Mouse (Mus musculus): ENCODE measurements around the gene Olfr70. TPM values are rescaled to one million over a fixed set of nuclear protein-coding genes. Genes with fewer than 3 reads are reported as not detected.

Gene Olfr70
- not detected in 2 replicates for polyA plus RNA-seq (2014; fragmentation: Nextera tagmentation; extraction: Ambion mirVana)

DNA sequence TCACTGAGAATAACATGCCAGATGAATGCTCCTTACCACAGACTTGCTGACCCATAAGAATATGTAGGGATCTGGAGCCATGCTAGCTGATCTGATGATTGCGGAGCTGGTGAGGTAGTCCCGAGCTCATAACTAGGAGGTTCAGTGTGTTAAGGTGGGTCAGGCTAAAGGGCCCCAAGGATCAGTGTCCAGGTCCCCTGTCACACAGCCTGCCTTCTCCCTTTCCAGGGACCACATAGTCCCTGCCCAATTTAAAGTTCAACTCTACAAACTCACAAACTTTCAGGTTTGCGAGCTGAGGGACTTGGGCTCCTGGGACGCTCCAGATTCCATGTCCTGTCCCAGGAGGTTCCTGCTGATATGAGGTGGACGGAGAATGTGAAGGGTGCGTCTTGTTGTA lies at the start of gene Olfr70:
Gene Olfr70, minus strand, starts transcription at position 101 of the 400 bp plus-strand sequence.
- Histone ChIP-seq H3K4me1 (ENCODE audit: control insufficient read depth, insufficient read depth, low read length) (no peaks in the 10 kb centered on the region), H3K4me2 (ENCODE audit: low read depth) (no peak within 1 kb of the TSS), H3K4me3 (ENCODE audit: low read depth, low read length) (no peak within 1 kb of the TSS), H3K9me3 (ENCODE audit: control insufficient read depth, low read length) (no peaks in the 10 kb centered on the region), H3K27me3 (ENCODE audit: control insufficient read depth, insufficient read depth, low read length) (no peaks in the 10 kb centered on the region), H3K27ac (ENCODE audit: low read depth, low read length) (no peak within 1 kb of the TSS), H3K9ac (ENCODE audit: low read length) (no peak within 1 kb of the TSS), H3K36me3 (ENCODE audit: control insufficient read depth, insufficient read depth, low read length) (no peaks in the 10 kb centered on the region)
- DNase-seq (ENCODE audit: low spot score) (no peak), ATAC-seq (ENCODE audit: insufficient read depth, low FRiP score, low TSS enrichment) (no peak)
- WGBS, result 94% methylated on average over 6 of the region's 6 CpGs

DNA sequence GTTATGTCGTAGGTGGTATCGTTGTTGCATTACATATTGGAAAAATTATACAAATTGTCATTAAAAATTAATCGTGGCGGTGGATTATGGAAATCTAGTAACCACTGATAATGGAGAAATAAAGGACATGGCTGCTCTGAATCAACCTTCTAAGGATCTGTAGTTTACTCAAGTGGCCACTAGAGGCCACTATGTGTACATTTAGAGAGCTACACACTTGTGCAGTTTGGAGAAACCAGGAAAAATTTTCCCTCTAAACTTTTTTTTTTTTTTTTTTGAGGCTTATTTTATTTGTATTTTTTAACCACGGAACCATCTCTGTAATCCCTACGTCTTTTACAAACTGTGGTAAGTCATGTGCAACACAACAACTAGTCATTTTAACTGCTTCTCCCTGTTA lies 44.6 kb upstream of the Olfr70 start:
- Histone ChIP-seq H3K4me1 (ENCODE audit: control insufficient read depth, insufficient read depth, low read length) (no peaks in the 10 kb centered on the region), H3K9ac (ENCODE audit: low read length) (no peak overlapping the region), H3K4me3 (ENCODE audit: low read depth, low read length) (no peak overlapping the region), H3K27me3 (ENCODE audit: control insufficient read depth, insufficient read depth, low read length) (no peaks in the 10 kb centered on the region), H3K36me3 (ENCODE audit: control insufficient read depth, insufficient read depth, low read length) (no peaks in the 10 kb centered on the region), H3K4me2 (ENCODE audit: low read depth) (no peak overlapping the region), H3K27ac (ENCODE audit: low read depth, low read length) (no peak overlapping the region), H3K9me3 (ENCODE audit: control insufficient read depth, low read length) (no peaks in the 10 kb centered on the region)
- 16% methylated on average over 6 of the region's 6 CpGs for WGBS
- no peak for ATAC-seq (ENCODE audit: insufficient read depth, low FRiP score, low TSS enrichment)
- DNase-seq (ENCODE audit: low spot score), result no peak

DNA sequence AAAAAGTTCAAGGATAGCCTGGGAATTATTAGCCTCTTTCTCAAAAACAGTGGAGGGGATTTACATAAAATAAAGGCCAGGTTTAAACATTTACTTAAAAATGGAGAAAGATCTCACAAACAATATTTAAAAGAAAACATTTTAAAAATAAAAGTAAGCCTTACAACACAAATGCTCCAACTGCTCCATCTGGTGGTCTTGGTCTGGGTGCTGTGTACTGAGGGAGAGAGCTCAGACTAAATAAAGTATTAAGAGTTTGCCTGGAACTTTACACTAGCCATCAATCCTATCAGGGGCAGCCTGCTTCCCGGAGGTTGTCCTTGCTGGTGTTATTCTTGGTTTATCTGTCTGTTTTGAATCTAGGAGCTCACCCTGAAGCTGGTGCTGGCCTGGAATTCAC lies 42.5 kb upstream of the Olfr70 start:
- H3K27ac ChIP-seq (ENCODE audit: low read depth, low read length), result no peak overlapping the region
- no peaks in the 10 kb centered on the region for H3K9me3 ChIP-seq (ENCODE audit: control insufficient read depth, low read length)
- no peaks in the 10 kb centered on the region for H3K4me1 ChIP-seq (ENCODE audit: control insufficient read depth, insufficient read depth, low read length)
- H3K9ac ChIP-seq (ENCODE audit: low read length), result no peak overlapping the region
- DNase-seq (ENCODE audit: low spot score), result no peak
- no peak overlapping the region for H3K4me3 ChIP-seq (ENCODE audit: low read depth, low read length)
- H3K27me3 ChIP-seq (ENCODE audit: control insufficient read depth, insufficient read depth, low read length), result no peaks in the 10 kb centered on the region
- 65% methylated on average over 1 of the region's 1 CpGs for WGBS
- no peak for ATAC-seq (ENCODE audit: insufficient read depth, low FRiP score, low TSS enrichment)
- H3K36me3 ChIP-seq (ENCODE audit: control insufficient read depth, insufficient read depth, low read length), result no peaks in the 10 kb centered on the region
- no peak overlapping the region for H3K4me2 ChIP-seq (ENCODE audit: low read depth)

DNA sequence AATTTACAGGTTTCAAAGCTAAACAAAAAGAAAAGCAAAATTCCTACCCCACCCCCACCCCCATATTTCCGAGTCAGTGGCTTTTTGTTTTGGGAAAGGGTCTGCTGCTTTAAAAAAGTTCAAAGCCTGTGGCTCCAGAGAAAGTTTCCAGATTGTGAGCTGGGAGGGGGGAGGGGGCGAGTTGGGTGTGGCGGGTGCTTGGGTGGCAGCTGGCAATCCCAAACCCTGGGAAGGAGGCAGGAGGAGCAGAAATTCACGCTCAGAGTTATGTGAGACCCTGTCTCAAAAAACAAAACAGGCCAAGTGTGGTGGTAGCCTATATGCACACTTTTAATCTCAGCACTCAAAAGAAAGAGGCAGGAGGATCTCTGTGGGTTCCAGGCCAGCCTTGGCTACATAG lies 42.0 kb upstream of the Olfr70 start:
- 22% methylated on average over 4 of the region's 4 CpGs for WGBS
- H3K9ac ChIP-seq (ENCODE audit: low read length), result no peak overlapping the region

DNA sequence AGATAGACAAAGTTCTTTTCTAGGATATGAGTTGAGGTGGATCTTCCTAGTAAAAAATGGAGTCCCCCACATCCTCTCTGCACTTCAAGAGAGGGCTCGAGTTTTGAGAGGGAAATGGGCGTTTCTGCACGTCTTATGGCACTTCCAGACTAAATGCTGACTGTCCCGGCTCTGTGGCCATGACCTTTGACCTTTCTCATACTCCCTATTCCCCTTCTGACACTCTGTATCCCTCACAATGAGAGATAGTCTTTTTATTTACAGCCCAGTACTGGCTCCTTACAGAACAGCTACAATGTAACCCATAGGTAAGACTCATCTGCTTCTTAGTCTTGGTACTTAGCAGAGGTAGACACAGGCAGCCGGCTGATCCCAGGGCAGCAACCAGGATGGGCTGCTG lies 40.9 kb upstream of the Olfr70 start:
- WGBS, result 73% methylated on average over 5 of the region's 5 CpGs
- H3K9ac ChIP-seq (ENCODE audit: low read length), result no peak overlapping the region
- no peaks in the 10 kb centered on the region for H3K9me3 ChIP-seq (ENCODE audit: control insufficient read depth, low read length)
- no peak overlapping the region for H3K4me3 ChIP-seq (ENCODE audit: low read depth, low read length)
- no peaks in the 10 kb centered on the region for H3K4me1 ChIP-seq (ENCODE audit: control insufficient read depth, insufficient read depth, low read length)
- no peak for DNase-seq (ENCODE audit: low spot score)
- ATAC-seq (ENCODE audit: insufficient read depth, low FRiP score, low TSS enrichment), result no peak
- no peaks in the 10 kb centered on the region for H3K27me3 ChIP-seq (ENCODE audit: control insufficient read depth, insufficient read depth, low read length)
- H3K27ac ChIP-seq (ENCODE audit: low read depth, low read length), result no peak overlapping the region
- no peak overlapping the region for H3K4me2 ChIP-seq (ENCODE audit: low read depth)
- H3K36me3 ChIP-seq (ENCODE audit: control insufficient read depth, insufficient read depth, low read length), result no peaks in the 10 kb centered on the region

More for the DNA sequence above, 42.0 kb upstream of the Olfr70 start:
- Histone ChIP-seq H3K9me3 (ENCODE audit: control insufficient read depth, low read length) (no peaks in the 10 kb centered on the region), H3K27me3 (ENCODE audit: control insufficient read depth, insufficient read depth, low read length) (no peaks in the 10 kb centered on the region), H3K4me3 (ENCODE audit: low read depth, low read length) (no peak overlapping the region), H3K4me1 (ENCODE audit: control insufficient read depth, insufficient read depth, low read length) (no peaks in the 10 kb centered on the region), H3K36me3 (ENCODE audit: control insufficient read depth, insufficient read depth, low read length) (no peaks in the 10 kb centered on the region), H3K27ac (ENCODE audit: low read depth, low read length) (no peak overlapping the region), H3K4me2 (ENCODE audit: low read depth) (no peak overlapping the region)
- DNase-seq (ENCODE audit: low spot score) (no peak), ATAC-seq (ENCODE audit: insufficient read depth, low FRiP score, low TSS enrichment) (no peak)

DNA sequence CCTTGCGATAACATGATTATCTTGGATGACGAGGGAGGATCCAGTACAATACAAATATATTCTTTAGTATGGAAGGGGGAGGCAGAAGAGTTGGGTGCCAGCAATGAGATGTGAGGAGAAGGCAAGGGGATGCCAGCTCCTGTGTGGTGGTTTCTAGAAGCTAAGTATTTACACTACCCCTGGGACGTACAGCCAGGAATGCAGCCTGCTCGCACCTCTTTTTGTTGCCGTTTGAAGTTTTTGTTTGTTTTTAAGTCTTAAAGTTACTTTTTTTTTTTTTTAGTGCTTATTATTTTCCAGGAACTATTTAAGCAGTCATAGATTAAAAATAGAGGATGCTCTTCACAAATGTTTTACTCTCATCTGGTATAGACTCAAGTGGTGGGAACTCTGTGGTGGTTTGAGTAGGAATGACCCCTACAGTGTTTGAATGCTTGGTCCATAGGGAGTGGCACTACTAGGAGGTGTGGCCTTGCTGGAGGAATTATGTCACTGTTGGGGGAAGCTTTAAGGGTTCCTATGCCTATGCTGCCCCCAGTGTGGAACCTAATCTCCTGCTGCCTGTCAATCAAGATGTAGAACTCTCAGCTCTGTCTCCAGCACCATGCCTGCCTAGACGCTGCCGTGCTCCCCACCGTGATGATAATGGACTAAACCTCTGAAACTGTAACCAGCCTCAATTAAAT lies 38.5 kb upstream of the Olfr70 start:
- Histone ChIP-seq H3K4me1 (ENCODE audit: control insufficient read depth, insufficient read depth, low read length) (no peaks in the 10 kb centered on the region), H3K27me3 (ENCODE audit: control insufficient read depth, insufficient read depth, low read length) (no peaks in the 10 kb centered on the region), H3K27ac (ENCODE audit: low read depth, low read length) (no peak overlapping the region), H3K4me2 (ENCODE audit: low read depth) (no peak overlapping the region), H3K36me3 (ENCODE audit: control insufficient read depth, insufficient read depth, low read length) (no peaks in the 10 kb centered on the region), H3K4me3 (ENCODE audit: low read depth, low read length) (no peak overlapping the region), H3K9ac (ENCODE audit: low read length) (no peak overlapping the region), H3K9me3 (ENCODE audit: control insufficient read depth, low read length) (no peaks in the 10 kb centered on the region)
- 81% methylated on average over 8 of the region's 8 CpGs for WGBS
- ATAC-seq (ENCODE audit: insufficient read depth, low FRiP score, low TSS enrichment) (no peak), DNase-seq (ENCODE audit: low spot score) (no peak)

DNA sequence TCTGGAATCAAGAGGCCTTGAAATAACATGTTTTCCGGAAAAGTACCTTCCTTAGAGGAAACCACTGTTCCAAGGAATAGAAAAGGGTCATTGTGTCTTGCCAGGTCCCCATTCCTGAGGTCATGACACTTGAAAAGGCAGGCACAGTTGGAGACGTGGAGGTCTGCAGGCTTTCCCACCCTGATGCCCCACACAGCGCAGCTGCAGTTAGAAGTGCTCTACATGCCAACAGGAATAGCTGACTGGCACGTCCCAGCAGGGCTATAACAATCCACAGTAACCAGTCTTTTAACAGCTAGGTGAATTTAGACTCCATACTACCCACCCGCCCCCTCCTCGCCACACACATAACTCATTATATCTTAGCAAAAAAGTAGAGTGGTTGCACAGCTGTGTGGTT lies 36.5 kb upstream of the Olfr70 start:
- WGBS, result 63% methylated on average over 6 of the region's 6 CpGs
- no peaks in the 10 kb centered on the region for H3K27me3 ChIP-seq (ENCODE audit: control insufficient read depth, insufficient read depth, low read length)
- DNase-seq (ENCODE audit: low spot score), result no peak
- H3K4me1 ChIP-seq (ENCODE audit: control insufficient read depth, insufficient read depth, low read length), result no peaks in the 10 kb centered on the region
- no peak overlapping the region for H3K4me2 ChIP-seq (ENCODE audit: low read depth)
- H3K36me3 ChIP-seq (ENCODE audit: control insufficient read depth, insufficient read depth, low read length), result no peaks in the 10 kb centered on the region
- no peak overlapping the region for H3K4me3 ChIP-seq (ENCODE audit: low read depth, low read length)
- H3K27ac ChIP-seq (ENCODE audit: low read depth, low read length), result no peak overlapping the region
- ATAC-seq (ENCODE audit: insufficient read depth, low FRiP score, low TSS enrichment), result no peak
- H3K9ac ChIP-seq (ENCODE audit: low read length), result no peak overlapping the region
- no peaks in the 10 kb centered on the region for H3K9me3 ChIP-seq (ENCODE audit: control insufficient read depth, low read length)

DNA sequence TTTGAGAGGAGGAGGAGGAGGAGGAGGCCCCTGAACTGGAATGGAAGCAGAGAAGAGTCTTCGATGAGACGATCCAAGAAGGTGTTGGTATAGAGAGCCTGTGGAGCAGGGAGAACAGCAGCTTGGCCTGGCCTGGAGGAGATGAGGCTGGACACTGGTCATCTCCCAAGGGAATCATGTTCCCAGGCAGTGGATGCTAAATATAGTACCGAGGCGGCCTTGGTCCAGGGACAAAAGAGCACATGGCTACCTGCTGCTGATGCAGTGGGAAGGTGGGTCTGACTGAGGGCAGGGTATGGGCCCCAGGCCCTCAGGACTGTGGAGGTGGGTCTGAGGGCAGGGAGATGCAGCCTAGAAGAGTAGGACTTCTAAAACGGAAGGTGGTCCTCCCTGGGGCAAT lies 32.6 kb upstream of the Olfr70 start:
- no peak overlapping the region for H3K4me2 ChIP-seq (ENCODE audit: low read depth)
- H3K27ac ChIP-seq (ENCODE audit: low read depth, low read length), result no peak overlapping the region
- H3K4me1 ChIP-seq (ENCODE audit: control insufficient read depth, insufficient read depth, low read length), result no peaks in the 10 kb centered on the region
- ATAC-seq (ENCODE audit: insufficient read depth, low FRiP score, low TSS enrichment) (no peak), DNase-seq (ENCODE audit: low spot score) (no peak)
- no peak overlapping the region for H3K4me3 ChIP-seq (ENCODE audit: low read depth, low read length)
- WGBS, result 81% methylated on average over 5 of the region's 5 CpGs
- H3K9ac ChIP-seq (ENCODE audit: low read length), result no peak overlapping the region
- no peaks in the 10 kb centered on the region for H3K9me3 ChIP-seq (ENCODE audit: control insufficient read depth, low read length)
- no peaks in the 10 kb centered on the region for H3K27me3 ChIP-seq (ENCODE audit: control insufficient read depth, insufficient read depth, low read length)
- H3K36me3 ChIP-seq (ENCODE audit: control insufficient read depth, insufficient read depth, low read length), result no peaks in the 10 kb centered on the region

DNA sequence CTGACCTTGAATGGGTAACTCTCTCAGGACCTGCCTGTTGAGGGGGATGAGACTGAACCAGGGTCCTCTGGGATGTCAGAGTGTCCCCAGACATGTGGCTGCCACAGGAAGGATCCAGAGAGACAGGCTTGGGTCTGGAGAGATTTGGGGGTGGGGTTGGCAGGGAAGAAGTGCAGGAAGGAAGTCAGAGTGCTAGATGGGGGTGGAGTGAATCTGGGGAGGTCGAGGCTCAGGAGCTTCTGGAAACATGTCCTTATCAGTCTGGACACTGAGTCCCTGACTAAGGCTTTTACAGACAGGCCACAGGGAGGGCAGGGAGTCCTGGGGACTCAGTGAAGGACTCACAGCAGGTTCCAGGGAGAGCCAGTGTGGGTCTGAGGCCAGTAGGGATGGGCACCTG lies 31.6 kb upstream of the Olfr70 start:
- Histone ChIP-seq H3K4me1 (ENCODE audit: control insufficient read depth, insufficient read depth, low read length) (no peaks in the 10 kb centered on the region), H3K27ac (ENCODE audit: low read depth, low read length) (no peak overlapping the region), H3K4me2 (ENCODE audit: low read depth) (no peak overlapping the region), H3K9ac (ENCODE audit: low read length) (peak overlapping the region; percentile 26; the same call in 1 of the 2 replicates), H3K36me3 (ENCODE audit: control insufficient read depth, insufficient read depth, low read length) (no peaks in the 10 kb centered on the region), H3K27me3 (ENCODE audit: control insufficient read depth, insufficient read depth, low read length) (no peaks in the 10 kb centered on the region), H3K9me3 (ENCODE audit: control insufficient read depth, low read length) (no peaks in the 10 kb centered on the region), H3K4me3 (ENCODE audit: low read depth, low read length) (no peak overlapping the region)
- ATAC-seq (ENCODE audit: insufficient read depth, low FRiP score, low TSS enrichment) (no peak), DNase-seq (ENCODE audit: low spot score) (no peak)
- 56% methylated on average over 1 of the region's 1 CpGs for WGBS
